Mouse (Mus musculus) telencephalon, adult 2 months (tissue): ENCODE measurements around the gene Zmpste24.
"Not testable (repeated sequence)": the region's sequence is repeated elsewhere in the genome, so short reads cannot be mapped to it uniquely, and the experiment has no call there.

ENCODE experiments used
- DNase-seq: peaks from one replicate; pipeline ENCODE4 v3.0.0-alpha.2; 2011; ENCODE audit warnings: low read depth, low spot score

Gene Zmpste24

DNA sequence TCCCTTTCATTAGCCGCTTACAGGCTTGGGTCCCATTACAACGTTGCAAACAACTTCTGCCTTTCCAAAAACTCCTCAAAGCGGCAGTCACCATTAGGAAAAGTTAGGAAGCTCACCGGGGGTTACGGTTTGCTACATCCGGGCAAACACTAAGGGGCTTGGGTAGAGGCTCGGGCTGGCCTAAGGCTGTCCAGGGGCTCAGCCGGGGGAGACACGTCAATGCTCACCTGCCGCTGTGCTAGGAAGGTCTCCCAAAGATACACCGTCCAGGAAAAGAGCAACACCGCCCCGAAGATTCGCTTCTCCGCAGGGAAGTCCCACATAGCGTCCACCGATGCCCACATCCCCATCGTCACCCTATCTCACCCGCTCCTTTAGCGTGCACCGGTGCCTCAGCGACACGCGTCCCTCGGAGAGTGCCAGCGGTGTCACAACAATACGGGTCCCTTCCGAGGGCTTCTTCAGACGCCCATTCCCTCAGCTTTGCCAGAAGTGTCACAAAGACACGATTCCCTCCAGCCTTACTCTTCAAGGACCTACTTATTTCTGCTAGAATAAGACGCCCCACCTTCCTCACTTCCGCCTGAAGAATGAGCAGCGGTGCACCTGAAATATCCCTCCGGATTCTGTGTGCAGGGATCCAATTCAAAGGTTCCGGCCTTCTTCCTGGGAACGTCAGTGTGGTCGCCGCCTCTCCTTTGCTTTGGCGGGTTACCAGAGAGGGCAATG, at the start of gene Zmpste24:
Zmpste24 (minus strand) TSS at position 592 of the 729 bp plus-strand sequence.
- peak; percentile 94 for DNase-seq

DNA sequence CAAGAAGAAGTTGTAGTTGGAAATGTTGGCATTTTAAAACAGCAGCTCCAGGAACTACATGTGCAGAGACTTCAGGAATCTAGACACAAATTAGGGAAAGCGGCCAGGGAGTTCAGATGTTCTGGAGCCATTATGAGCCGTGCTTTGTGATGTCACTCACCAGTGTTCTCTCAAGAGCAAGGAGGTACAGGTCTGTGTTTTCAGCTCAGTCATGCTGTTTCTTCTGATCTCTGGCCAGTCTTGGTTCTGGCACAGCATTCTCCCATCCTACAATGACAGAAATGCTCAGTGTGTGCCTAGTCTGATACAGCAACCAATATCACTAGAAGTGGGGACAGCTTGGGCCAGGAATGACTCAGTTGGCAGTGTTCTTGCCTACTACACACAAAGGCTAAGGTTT, 11.1 kb upstream of the Zmpste24 start, which contains the start of gene Tmco2:
Tmco2 (minus strand) TSS at position 101 of the 400 bp plus-strand sequence.
- no peak for DNase-seq

DNA sequence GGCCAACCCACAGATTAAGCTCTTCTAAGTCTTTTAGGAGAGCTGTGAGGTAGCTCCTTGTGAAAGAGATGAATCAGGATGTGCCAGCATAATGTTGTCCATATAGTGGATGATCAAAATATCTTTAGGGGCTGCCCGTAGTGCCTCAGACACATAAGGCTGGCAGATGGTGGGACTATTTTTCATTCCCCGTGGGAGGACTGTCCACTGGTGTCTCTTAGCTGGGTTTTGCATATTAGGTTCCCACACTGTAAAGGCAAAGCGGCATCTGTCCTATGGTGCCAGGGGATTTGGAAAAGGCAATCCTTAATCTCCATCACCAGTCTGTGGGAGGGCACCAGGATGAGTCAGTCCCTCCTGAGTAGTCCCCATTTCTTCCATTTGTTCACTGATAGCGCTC, 5.3 kb upstream of the Zmpste24 start:
- peak; percentile 77 for DNase-seq

DNA sequence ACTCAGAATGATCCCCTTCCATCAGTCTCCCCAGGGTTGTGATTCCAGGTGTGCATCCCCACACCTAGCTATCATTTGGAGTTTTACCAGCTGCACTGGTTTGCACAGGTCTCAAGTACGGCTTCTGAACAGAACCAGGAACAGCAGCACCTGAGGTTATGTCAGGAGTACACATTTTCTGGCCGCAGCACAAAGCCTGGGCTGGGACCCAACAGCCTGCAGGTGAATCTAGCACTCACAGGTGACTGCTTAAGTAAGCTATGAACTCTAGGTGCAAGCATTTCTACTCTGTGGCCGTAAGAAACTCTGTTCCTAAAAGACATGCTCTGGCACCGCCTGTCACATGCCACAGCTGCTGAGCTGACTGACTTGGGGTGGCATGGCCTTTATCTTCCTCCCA, 7.8 kb downstream of the Zmpste24 start:
- DNase-seq, result no peak

DNA sequence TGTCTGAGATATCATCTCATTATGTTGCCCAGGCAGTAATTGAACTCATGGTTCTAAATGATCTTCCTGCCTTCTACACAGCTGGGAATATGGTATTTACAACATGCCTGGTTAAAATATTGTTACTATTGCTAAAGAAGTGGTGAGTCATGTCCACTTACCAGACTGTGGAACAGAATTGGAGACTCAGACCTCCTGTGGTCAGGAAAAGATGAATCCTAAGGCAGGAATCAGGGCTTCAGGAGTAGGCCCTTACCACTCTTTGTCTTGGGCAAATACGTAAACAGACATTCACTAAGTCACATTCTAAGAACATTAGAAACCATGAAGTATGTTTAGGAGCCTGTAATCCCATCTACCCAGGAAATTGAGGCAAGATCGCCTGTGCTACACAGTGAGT, 9.3 kb downstream of the Zmpste24 start:
- DNase-seq, result no peak

DNA sequence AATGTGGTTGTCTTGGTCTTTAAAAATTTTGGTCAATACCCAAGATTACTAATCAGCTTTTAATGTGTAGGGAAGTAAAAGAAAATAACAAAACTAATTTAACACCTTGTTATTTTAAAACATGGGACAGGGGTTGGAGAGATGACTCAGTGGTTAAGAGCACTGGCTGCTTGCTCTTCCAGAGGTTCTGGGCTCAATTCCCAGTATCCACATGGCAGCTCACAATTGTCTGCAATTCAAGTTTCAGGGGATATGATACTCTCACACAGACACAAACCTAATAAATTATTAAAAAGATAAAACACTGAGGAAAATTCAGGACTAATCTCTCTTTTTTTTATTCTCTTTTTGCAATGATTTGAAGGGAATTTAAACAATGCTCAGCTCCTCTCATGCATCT, 13.5 kb downstream of the Zmpste24 start:
- DNase-seq, result no peak

DNA sequence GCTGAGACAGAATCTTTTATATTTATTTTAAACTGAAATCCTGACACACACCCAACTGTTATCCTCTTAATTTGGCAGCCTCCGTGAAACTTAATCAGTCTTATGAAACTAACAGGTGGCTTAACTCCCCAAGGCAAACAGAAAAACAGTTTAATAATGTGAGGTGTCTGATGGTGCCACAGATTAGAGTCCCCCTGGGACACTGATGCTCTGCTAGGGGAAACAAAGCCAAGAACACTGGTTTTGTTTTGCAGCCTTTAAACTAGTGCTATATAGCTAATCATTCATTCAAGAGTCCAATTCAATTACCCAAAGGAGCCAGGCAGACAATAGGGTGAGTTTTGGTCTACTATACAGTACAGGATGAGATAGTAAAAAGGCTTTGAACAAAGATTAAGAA, 17.6 kb downstream of the Zmpste24 start:
- no peak for DNase-seq

DNA sequence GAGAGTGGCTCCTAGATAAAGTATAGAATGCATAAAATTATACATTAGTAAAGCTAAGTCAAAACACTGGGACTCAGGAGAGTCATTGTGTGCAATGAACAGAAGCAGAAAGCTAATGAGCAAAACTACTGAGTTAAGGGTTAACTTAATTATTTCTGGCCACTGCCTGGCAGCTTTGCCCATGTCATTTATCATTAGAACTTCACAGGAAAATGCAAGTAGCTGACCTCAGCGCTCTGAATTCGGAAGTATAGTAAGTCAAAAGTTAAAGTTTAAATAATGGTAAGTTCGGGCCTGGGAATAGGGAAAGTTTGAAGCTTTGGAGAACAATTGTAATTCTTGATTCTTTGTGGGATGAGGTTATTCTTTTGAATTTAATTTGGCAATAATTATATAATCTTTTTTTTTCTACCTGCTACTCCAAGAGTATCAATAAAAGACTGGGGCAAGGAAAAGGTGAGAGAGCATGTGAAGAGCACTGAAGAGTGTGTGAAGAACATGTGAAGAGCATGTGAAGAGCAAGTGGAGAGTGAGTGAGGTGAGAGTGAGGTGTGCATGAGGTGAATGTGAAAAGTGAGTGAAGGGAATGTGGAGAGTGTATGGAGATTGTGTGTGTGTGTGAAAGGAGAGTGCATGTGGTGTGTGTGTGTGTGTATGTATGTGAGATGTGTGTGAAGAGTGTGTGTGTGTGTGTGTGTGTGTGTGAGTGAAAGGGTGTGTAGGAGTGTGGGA, 20.0 kb downstream of the Zmpste24 start:
- no peak for DNase-seq

DNA sequence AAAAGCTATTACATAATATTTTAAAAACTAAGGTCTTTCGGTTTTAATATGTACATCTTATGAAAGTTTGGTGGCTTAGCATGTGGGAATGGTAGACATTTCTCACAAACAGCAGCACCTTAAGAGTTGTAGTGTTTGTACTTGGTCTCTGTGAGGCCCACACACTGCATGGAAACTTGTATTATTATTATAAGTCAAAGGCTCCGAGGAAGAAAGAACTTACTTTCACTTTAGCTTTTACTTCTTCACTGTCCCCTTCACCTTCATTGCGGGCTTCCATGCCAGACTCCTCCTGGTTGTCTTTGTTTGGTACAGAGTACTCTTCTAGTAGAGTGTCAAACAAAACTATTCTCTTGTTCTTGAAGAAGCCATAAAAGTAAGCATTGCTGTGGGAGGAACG, 23.8 kb downstream of the Zmpste24 start:
- DNase-seq, result no peak

DNA sequence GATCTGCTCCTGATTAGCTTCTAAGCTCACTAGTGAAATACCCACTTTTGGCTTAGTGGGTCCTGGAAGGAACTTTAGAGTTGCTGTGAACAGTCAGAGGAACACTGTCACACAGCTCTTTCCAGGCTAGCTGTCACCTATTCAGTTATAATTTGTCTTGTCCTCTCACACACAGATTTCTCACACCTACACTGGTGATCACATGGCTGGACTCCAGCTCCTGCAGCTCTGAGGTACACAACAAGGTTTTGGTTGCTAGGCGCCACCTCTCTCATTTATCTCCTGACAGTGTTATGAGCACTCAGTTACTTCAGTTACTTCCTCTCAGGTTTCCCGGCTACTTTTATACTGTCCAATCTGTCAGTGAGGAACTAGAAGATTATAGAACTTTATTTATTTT, 32.7 kb downstream of the Zmpste24 start:
- DNase-seq, result no peak

DNA sequence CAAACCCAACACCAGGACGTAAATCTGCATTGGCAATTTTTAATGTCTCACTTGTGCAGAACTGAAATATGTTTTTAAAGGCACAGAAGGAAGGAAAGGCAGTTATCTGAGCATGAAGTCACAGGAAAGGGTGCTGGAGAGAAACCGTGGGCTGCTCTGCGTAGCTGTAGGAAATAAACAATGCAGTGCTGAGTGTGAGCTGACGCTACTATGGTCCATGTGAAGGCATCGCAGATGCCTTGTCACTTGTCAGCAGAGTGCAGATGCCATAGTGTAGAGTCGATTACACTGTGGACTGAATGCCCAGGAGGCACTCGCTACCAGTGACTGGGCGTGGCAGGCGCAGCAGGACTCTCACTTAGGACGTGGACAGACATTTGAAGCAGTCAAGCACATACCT, 38.8 kb downstream of the Zmpste24 start:
- DNase-seq, result not testable (repeated sequence)

DNA sequence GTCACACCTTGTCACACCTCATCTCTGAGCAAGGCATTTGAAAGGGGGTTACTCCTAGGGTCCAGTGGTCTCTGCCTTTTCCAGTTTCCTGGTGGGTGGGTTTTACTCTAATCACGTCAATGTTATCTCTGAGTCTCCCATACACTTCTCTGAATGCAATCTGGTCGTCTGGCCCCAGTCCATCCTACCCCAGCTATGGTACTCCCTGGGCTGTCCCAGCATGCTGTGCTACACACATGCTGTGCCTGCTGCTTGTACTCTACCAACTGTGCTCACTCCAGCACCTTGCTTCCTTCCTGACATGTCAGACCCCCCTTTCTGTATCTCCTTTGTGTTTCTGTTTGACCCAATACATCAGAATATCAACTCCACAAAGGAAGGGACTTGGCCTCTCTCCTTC, 41.0 kb downstream of the Zmpste24 start:
- DNase-seq, result no peak

DNA sequence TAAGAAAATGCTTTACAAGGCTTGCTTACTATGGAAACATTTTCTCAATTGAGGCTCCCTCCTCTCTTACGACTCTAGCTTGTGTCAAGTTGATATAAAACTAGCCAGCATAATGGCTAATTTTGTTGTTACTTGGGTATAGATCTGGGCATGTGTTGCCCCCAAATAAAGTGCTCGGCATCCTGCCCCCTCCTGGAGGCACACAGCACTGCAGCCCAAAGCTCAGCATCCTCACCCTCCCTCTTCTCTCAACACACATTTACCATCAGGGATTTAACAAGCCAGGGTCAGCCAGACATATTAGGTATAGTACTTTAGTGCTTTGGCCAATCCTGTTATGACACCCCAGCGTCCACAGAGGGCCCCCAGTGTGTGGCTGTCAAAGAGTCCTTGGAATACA, 41.7 kb downstream of the Zmpste24 start:
- no peak for DNase-seq

DNA sequence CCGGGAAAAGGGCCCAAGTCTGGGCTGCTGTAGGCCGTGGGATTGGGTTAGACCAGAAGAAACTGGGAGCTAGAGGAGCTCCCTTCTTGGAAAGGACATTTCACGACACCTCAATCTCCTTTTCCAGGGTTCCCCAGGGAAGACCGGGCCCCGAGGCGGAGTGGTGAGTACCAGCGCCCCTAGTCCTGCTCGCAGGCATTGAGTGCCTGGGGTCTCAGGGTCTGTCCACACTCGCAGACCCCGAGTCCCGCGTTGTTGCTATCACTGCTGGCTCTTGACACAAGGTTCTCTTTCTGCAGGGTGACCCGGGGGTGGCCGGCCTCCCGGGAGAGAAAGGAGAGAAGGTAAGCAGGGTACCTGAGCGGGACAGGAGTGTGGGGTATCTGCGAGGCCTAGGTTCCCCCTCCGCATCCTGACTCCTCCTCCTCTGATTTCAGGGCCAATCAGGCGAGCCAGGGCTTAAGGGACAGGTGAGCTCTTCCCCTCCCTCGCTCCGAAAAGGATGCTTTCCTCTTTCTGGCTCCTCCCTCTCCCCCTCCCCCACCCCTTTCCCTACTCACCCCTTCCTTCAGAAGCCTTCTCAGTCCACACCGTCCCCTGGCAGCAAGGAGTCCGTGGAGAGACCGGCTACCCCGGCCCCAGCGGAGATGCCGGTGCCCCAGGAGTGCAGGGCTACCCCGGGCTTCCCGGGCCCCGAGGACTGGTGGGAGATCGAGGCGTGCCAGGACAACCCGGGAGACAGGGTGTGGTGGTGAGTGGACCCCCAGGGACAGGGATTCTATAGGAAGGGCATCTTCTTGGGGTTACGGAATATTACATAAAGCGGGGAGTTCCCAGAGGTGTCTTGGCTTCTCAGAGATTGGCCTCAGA, 45.4 kb downstream of the Zmpste24 start:
- DNase-seq, result peak; percentile 67

DNA sequence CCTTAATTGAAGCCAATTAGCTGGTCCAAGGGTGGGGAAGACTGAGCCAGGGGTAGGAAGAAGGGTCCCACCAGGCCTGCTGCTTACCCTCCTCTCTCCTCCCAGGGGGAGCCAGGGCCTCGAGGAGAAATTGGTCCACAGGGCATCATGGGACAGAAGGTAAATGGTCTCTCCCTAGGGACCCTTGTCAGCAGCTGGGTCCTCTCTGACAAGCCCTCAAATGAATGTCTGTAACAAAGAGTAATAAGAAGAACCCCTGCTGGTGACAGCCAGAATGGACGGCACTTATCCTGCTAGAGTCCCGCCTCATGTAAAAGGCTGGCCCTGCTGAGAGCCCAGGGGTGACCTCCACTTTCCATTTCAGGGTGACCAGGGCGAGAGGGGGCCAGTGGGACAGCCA, 46.2 kb downstream of the Zmpste24 start:
- no peak for DNase-seq

DNA sequence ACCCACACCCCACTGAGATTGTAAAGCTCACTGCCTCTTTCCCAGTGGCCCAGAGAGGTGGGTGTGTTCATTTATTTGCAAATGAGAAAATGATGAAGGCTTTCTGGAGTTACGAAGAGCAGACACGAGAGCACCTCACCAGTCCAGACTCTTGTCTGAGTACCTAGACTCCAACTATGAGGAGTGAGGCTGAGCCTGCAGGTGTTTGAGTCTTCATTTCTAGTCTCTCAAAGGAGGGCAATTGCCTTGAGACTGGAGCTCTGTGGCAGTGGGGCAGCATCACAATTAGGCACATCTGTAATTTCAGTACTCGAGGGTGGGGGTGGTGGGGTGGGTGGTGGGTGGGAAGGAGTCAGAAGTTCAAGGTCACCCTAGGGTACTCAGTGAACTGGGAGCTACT, 55.1 kb downstream of the Zmpste24 start:
- DNase-seq, result no peak

DNA sequence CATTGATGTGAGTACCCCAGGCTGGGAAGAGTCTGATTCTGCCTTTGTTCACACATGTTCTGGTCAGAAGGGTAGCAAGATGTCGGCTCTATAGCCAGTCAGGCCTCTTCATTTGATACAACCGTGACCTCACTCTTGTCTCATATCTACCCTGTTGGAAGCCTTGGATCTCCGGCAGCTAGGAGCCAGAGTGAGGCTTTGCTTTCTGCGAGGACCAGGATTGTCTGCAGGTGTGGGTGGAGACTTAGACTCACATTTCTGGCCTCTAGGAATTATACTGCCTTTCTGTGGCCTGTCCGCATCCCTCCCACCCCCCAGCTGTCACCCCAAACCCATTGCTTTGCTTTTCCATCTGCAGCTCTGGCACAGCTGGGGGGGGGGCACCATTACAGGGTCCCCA, 55.6 kb downstream of the Zmpste24 start:
- no peak for DNase-seq

DNA sequence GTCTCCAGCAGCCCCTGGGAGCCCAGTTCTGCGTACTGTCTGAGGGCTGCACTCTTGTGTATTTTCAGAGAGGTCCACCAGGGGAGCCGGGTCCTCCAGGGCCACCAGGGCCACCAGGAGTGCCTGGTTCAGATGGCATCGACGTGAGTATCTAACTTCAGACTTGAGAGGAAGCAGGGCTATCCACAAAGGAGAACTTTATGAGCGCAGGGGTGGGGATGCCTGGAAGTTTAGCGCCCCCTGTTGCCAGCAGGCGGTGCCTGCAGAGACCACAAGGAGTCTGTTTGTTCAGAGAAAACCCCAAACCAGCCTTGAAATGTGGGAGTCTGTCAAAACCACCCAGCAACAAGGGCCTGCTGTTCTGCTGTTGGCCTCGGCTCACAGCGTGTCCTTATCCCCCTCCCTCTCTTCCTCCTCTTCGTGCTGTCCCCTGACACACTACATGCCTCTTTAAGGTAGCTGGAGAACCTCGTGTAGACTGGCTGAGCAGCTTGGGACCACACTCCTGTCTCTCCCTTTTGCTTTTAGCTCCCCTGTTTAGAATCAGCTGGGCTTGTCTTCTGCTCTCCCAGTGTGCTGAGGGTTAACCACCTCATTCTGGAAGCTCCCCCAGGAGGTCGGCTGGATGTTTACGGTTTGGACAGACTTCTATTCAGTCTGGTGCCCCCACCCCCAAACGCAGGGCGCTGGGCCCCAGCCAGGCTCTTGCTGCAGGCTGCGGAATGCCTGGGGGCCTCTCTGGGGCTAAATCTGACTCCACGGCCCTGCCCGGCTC, 57.0 kb downstream of the Zmpste24 start:
- DNase-seq, result no peak

DNA sequence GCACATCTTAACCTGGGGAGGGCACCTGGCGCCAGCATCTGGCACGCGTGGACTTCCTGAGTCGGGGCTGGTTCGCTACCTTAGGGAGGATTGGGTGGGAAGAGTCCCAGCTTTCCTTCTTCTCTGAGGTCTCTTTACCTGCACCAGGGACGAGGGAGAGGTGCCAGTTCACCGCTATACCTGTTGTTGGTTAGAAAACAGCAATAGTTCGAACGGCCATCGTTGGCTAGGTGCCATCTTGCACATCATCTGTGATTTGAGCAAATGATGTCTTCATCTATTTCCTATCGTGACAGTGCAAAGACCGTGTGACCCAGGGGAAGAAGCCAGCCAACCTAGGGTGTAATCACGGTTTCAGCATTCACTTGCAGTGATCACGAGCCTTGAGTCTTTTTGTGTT, 57.7 kb downstream of the Zmpste24 start:
- no peak for DNase-seq

DNA sequence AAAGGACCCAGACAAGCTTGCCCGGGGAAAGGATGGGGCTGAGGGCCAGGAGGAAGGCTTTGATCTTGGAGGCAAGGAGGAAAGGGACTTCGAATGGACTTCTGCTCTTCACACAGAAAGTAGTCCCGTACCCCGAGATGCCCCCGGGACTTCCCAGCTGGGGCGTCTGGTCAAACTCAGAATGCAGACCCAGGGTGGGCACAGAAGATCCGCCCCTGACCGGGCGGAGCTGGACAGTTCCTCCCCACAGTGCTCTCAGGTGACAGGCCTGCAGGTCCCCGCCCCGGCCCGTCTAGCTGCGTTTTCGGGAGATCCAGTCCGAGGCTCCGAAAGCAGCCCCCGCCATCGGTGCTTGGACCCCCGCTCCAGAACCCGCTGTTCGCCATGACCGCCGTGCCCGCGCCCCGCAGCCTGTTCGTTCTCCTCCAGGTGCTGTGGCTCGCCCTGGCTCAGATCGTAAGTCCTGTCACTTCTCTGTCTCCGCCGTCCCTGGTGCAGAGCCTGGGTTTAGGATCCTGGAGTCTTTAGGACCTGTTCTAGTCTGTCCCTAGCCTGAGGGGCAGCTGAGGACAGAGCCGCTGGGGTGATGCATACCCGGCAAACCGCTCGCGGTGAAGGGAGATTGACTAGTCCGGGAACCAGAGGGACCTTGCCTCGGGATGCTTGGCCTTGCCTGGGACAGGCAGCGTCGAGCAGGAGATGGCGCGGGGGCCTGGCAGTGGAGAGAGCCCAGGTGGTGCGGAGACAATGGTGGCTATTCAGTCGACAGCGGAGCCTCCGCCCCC, 58.5 kb downstream of the Zmpste24 start, which contains the start of gene Col9a2:
Col9a2 (plus strand) TSS at position 55 of the 785 bp plus-strand sequence.
- no peak for DNase-seq

DNA sequence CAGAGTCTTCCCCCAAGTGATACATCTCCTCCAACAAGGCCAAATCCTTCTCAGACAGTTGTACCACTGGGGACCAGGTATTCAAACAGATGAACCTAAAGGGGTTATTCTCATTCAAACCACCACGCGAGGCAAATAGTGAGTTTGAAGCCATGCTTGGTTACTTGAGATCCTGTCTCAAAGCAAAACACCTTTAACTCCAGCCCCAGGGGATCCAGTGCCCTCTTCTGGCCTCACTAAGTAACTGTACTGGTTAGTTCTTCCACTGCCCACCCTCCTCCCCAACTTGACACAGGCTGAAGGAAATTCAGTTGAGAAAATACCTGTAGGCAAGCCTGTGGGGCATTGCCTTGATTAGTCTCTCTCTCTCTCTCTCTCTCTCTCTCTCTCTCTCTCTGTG, 65.0 kb downstream of the Zmpste24 start:
- no peak for DNase-seq
